Mouse (Mus musculus) midbrain, embryonic 14.5 days (tissue): Measurements from ENCODE around the gene Rnf148. TPM values are rescaled to one million over a fixed set of nuclear protein-coding genes. Genes with fewer than 3 reads are reported as not detected.

Experiments used
- ATAC-seq: fragments of 200-750 bp; cut with Nextera tagmentation; 2 replicates; pipeline ENCODE4 v1.8.0; 2017; ENCODE audit warnings: moderate number of reproducible peaks, moderate library complexity; ENCODE audit not compliant: low FRiP score, low TSS enrichment
- DNase-seq: peaks from one replicate; pipeline ENCODE4 v3.0.0-alpha.2; 2015
- H3K27ac ChIP-seq: fragments of 300-500 bp; sonication (generic); replicated peaks from 2 replicates; pipeline ENCODE4 v1.5.1; 2014; ENCODE audit warnings: mild to moderate bottlenecking, low read depth, low read length, moderate library complexity
- H3K27me3 ChIP-seq: fragments of 300-500 bp; sonication (generic); 2 replicates; pipeline ENCODE4 v1.6.1; 2014; ENCODE audit warnings: low read length, control low read depth, mixed read lengths; ENCODE audit not compliant: control insufficient read depth, insufficient read depth
- H3K36me3 ChIP-seq: fragments of 300-500 bp; sonication (generic); 2 replicates; pipeline ENCODE4 v1.6.1; 2014; ENCODE audit warnings: low read length, control low read depth; ENCODE audit not compliant: control insufficient read depth, insufficient read depth
- H3K4me1 ChIP-seq: fragments of 300-500 bp; sonication (generic); 2 replicates; pipeline ENCODE4 v1.6.1; 2014; ENCODE audit warnings: mild to moderate bottlenecking, antibody characterized with exemption, low read length, control low read depth; ENCODE audit not compliant: control insufficient read depth, insufficient read depth
- H3K4me2 ChIP-seq: fragments of 300-500 bp; sonication (generic); 2 replicates; pipeline ENCODE4 v1.6.1; 2014; ENCODE audit warnings: mild to moderate bottlenecking, low read length, moderate library complexity
- H3K4me3 ChIP-seq: fragments of 300-500 bp; sonication (generic); replicated peaks from 2 replicates; pipeline ENCODE4 v1.5.1; 2014; ENCODE audit warnings: low read depth, low read length
- H3K9ac ChIP-seq: fragments of 300-500 bp; sonication (generic); replicated peaks from 2 replicates; pipeline ENCODE4 v1.6.1; 2014; ENCODE audit warnings: mild to moderate bottlenecking, low read length, moderate library complexity
- H3K9me3 ChIP-seq: fragments of 300-500 bp; sonication (generic); 2 replicates; pipeline ENCODE4 v1.6.1; 2016; ENCODE audit warnings: low read length, control low read depth, mixed read lengths; ENCODE audit not compliant: control insufficient read depth
- WGBS: fragments of 180-500 bp; shearing (Covaris S2); extraction: QIAGEN DNeasy Blood & Tissue Kit; methylation state at CpG from one replicate; pipeline ENCODE4 v1.1.7; 2014; 5-methylcytosine and 5-hydroxymethylcytosine counted together
- polyA plus RNA-seq: library from polyadenylated mRNA; unstranded; fragments of >200 nt; fragmentation: Nextera tagmentation; extraction: Ambion mirVana; gene quantifications from 2 replicates; pipeline ENCODE4 v1.2.1, GENCODE M21; 2014

Gene Rnf148
- not detected in 2 replicates for polyA plus RNA-seq

GRCm38 (mm10) chr6:23655036-23655435, at the start of gene Rnf148:
TSS of gene Rnf148 (minus strand) at chr6:23655136.
- WGBS, result 77% methylated on average over 2 of the region's 2 CpGs
- no peak within 1 kb of the TSS for H3K4me2 ChIP-seq

GRCm38 (mm10) chr6:23700879-23701278, 45.9 kb upstream of the Rnf148 start:
- Histone ChIP-seq H3K36me3 (no peaks in the 10 kb centered on the region), H3K9ac (no peak overlapping the region), H3K27ac (no peak overlapping the region), H3K4me3 (no peak overlapping the region), H3K27me3 (no peaks in the 10 kb centered on the region), H3K9me3 (no peaks in the 10 kb centered on the region), H3K4me2 (no peak overlapping the region), H3K4me1 (no peaks in the 10 kb centered on the region)
- no peak for ATAC-seq
- DNase-seq, result no peak
- 75% methylated on average over 3 of the region's 3 CpGs for WGBS

More at GRCm38 (mm10) chr6:23655036-23655435, at the start of gene Rnf148:
- no peaks in the 10 kb centered on the region for H3K9me3 ChIP-seq
- DNase-seq, result no peak
- H3K4me3 ChIP-seq, result no peak within 1 kb of the TSS
- H3K27me3 ChIP-seq, result no peaks in the 10 kb centered on the region
- no peaks in the 10 kb centered on the region for H3K4me1 ChIP-seq
- no peaks in the 10 kb centered on the region for H3K36me3 ChIP-seq
- no peak within 1 kb of the TSS for H3K9ac ChIP-seq
- H3K27ac ChIP-seq, result no peak within 1 kb of the TSS
- ATAC-seq, result no peak

- no peaks in the 10 kb centered on the region for H3K36me3 ChIP-seq
- no peaks in the 10 kb centered on the region for H3K4me1 ChIP-seq
- no peak overlapping the region for H3K4me2 ChIP-seq
- 70% methylated on average over 1 of the region's 1 CpGs for WGBS
- DNase-seq, result no peak
- H3K9ac ChIP-seq, result no peak overlapping the region
- no peak overlapping the region for H3K4me3 ChIP-seq
- H3K27ac ChIP-seq, result no peak overlapping the region
- no peaks in the 10 kb centered on the region for H3K9me3 ChIP-seq
- H3K27me3 ChIP-seq, result no peaks in the 10 kb centered on the region
- ATAC-seq, result no peak
Measured at GRCm38 (mm10) chr6:23678172-23678571, 23.2 kb upstream of the Rnf148 start.

- 92% methylated on average over 2 of the region's 2 CpGs for WGBS
- DNase-seq, result no peak
Measured at GRCm38 (mm10) chr6:23650205-23650604, 4.7 kb downstream of the Rnf148 start, which contains the start of gene Rnf133. TSS of gene Rnf133 (minus strand) at chr6:23650305.

GRCm38 (mm10) chr6:23648732-23649131, 6.2 kb downstream of the Rnf148 start:
- H3K9ac ChIP-seq, result no peak overlapping the region
- H3K4me2 ChIP-seq, result no peak overlapping the region
- no peaks in the 10 kb centered on the region for H3K9me3 ChIP-seq
- 72% methylated on average over 8 of the region's 8 CpGs for WGBS
- no peaks in the 10 kb centered on the region for H3K36me3 ChIP-seq
- no peaks in the 10 kb centered on the region for H3K4me1 ChIP-seq
- no peaks in the 10 kb centered on the region for H3K27me3 ChIP-seq
- H3K27ac ChIP-seq, result no peak overlapping the region
- no peak for DNase-seq
- H3K4me3 ChIP-seq, result no peak overlapping the region
- ATAC-seq, result no peak

More at GRCm38 (mm10) chr6:23650205-23650604, 4.7 kb downstream of the Rnf148 start, which contains the start of gene Rnf133:
- Histone ChIP-seq H3K4me1 (no peaks in the 10 kb centered on the region), H3K4me2 (no peak within 1 kb of the TSS), H3K4me3 (no peak within 1 kb of the TSS), H3K27me3 (no peaks in the 10 kb centered on the region), H3K9me3 (no peaks in the 10 kb centered on the region), H3K9ac (no peak within 1 kb of the TSS), H3K27ac (no peak within 1 kb of the TSS), H3K36me3 (no peaks in the 10 kb centered on the region)
- ATAC-seq, result no peak

GRCm38 (mm10) chr6:23647627-23648247, 7.2 kb downstream of the Rnf148 start:
- Histone ChIP-seq H3K4me3 (no peak overlapping the region), H3K36me3 (no peaks in the 10 kb centered on the region), H3K9me3 (no peaks in the 10 kb centered on the region), H3K9ac (no peak overlapping the region), H3K27me3 (no peaks in the 10 kb centered on the region), H3K27ac (no peak overlapping the region), H3K4me2 (no peak overlapping the region), H3K4me1 (no peaks in the 10 kb centered on the region)
- ATAC-seq, result no peak
- peak; percentile 9 for DNase-seq
- 83% methylated on average over 7 of the region's 7 CpGs for WGBS

GRCm38 (mm10) chr6:23637081-23637480, 17.9 kb downstream of the Rnf148 start:
- H3K9ac ChIP-seq, result no peak overlapping the region
- WGBS, result 77% methylated on average over 3 of the region's 3 CpGs
- H3K4me2 ChIP-seq, result no peak overlapping the region
- H3K4me1 ChIP-seq, result no peaks in the 10 kb centered on the region
- no peak for ATAC-seq
- no peaks in the 10 kb centered on the region for H3K9me3 ChIP-seq
- DNase-seq, result peak; percentile 19
- H3K27me3 ChIP-seq, result no peaks in the 10 kb centered on the region
- H3K27ac ChIP-seq, result no peak overlapping the region
- H3K4me3 ChIP-seq, result no peak overlapping the region
- H3K36me3 ChIP-seq, result no peaks in the 10 kb centered on the region

- ATAC-seq, result no peak
- Histone ChIP-seq H3K9ac (no peak overlapping the region), H3K4me3 (no peak overlapping the region), H3K36me3 (no peaks in the 10 kb centered on the region), H3K27me3 (no peaks in the 10 kb centered on the region), H3K4me1 (no peaks in the 10 kb centered on the region), H3K27ac (no peak overlapping the region), H3K9me3 (no peaks in the 10 kb centered on the region), H3K4me2 (no peak overlapping the region)
- WGBS, result 90% methylated on average over 3 of the region's 3 CpGs
- no peak for DNase-seq
Measured at GRCm38 (mm10) chr6:23635208-23635607, 19.7 kb downstream of the Rnf148 start.

- H3K27ac ChIP-seq, result no peak overlapping the region
- H3K36me3 ChIP-seq, result no peaks in the 10 kb centered on the region
- H3K9me3 ChIP-seq, result no peaks in the 10 kb centered on the region
- no peak for DNase-seq
- H3K4me3 ChIP-seq, result no peak overlapping the region
- H3K4me1 ChIP-seq, result no peaks in the 10 kb centered on the region
- no peaks in the 10 kb centered on the region for H3K27me3 ChIP-seq
- ATAC-seq, result no peak
- H3K9ac ChIP-seq, result no peak overlapping the region
- WGBS, result 77% methylated on average over 9 of the region's 9 CpGs
- no peak overlapping the region for H3K4me2 ChIP-seq
Measured at GRCm38 (mm10) chr6:23634016-23634415, 20.9 kb downstream of the Rnf148 start.
